Mouse (Mus musculus) ES-Bruce4 (cell line): ENCODE measurements around the gene St3gal6.

Experiments used
- CTCF ChIP-seq: IDR thresholded peaks from one replicate; pipeline ENCODE4 v1.8.1; 2011; ENCODE audit warnings: low read depth, low read length
- POLR2A ChIP-seq: IDR thresholded peaks from one replicate; pipeline ENCODE4 v1.8.1; 2011; ENCODE audit warnings: low read length; ENCODE audit not compliant: insufficient read depth

DNA sequence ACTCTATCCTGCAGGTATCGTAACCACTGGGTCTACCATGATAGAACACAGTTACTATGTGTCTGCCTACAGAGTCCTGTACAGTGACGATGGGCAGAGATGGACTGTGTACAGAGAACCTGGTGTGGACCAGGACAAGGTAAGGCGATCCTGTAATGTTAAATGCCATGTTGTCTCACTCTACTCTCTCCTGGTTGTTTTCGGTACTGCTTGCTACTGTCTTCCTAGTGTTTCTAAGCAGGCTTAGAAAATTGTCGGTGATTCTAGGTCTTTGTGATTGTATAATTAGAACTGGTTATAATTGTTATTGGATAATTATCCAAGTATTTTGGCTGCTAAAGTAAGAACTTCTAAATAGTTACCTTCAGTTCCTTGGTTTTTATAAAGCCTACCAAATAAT lies 72.4 kb downstream of the St3gal6 start:
- TF ChIP-seq CTCF, result no peak
- no peak for TF ChIP-seq POLR2A
